Mouse (Mus musculus) liver, postnatal 0 days (tissue): Measurements from ENCODE around the gene Strc. TPM values are rescaled to one million over a fixed set of nuclear protein-coding genes. Genes with fewer than 3 reads are reported as not detected.
A peak's percentile ranks its signal among the peaks of the same experiment; 100 is the strongest.

ENCODE experiments used
- ATAC-seq: fragments of 200-750 bp; cut with Nextera tagmentation; 2 replicates; pipeline ENCODE4 v1.8.0; 2017; ENCODE audit warnings: mild to moderate bottlenecking, moderate library complexity
- DNase-seq: peaks from one replicate; pipeline ENCODE4 v3.0.0-alpha.2; 2016
- H3K27ac ChIP-seq: fragments of 300-500 bp; sonication (generic); 2 replicates; pipeline ENCODE4 v1.5.1; 2014; ENCODE audit warnings: antibody characterized with exemption, moderate library complexity, mild to moderate bottlenecking, low read depth
- H3K27me3 ChIP-seq: fragments of 300-500 bp; sonication (generic); 2 replicates; pipeline ENCODE4 v1.6.1; 2014; ENCODE audit warnings: low read length, control low read depth, mixed read lengths; ENCODE audit not compliant: insufficient read depth
- H3K36me3 ChIP-seq: fragments of 300-500 bp; sonication (generic); replicated peaks from 2 replicates; pipeline ENCODE4 v1.6.1; 2014; ENCODE audit warnings: mild to moderate bottlenecking, control low read depth, low read length, moderate library complexity, mixed read lengths; ENCODE audit not compliant: insufficient read depth
- H3K4me1 ChIP-seq: fragments of 300-500 bp; sonication (generic); 2 replicates; pipeline ENCODE4 v1.6.1; 2014; ENCODE audit warnings: antibody characterized with exemption, mild to moderate bottlenecking, control low read depth; ENCODE audit not compliant: insufficient read depth
- H3K4me2 ChIP-seq: fragments of 300-500 bp; sonication (generic); 2 replicates; pipeline ENCODE4 v1.6.1; 2014; ENCODE audit warnings: low read depth, mild to moderate bottlenecking, low read length, moderate library complexity, mixed read lengths
- H3K4me3 ChIP-seq: fragments of 300-500 bp; sonication (generic); 2 replicates; pipeline ENCODE4 v1.5.1; 2014; ENCODE audit warnings: low read depth, low read length
- H3K9ac ChIP-seq: fragments of 300-500 bp; sonication (generic); replicated peaks from 2 replicates; pipeline ENCODE4 v1.6.1; 2014; ENCODE audit warnings: mild to moderate bottlenecking, moderate library complexity
- H3K9me3 ChIP-seq: fragments of 300-500 bp; sonication (generic); 2 replicates; pipeline ENCODE4 v1.6.1; 2016; ENCODE audit warnings: mild to moderate bottlenecking, control low read depth, low read length, mixed read lengths
- CTCF ChIP-seq: sonication (generic); IDR thresholded peaks from 2 replicates; pipeline ENCODE4 v1.5.1; 2016; ENCODE audit warnings: antibody characterized with exemption, low read depth
- EP300 ChIP-seq: IDR thresholded peaks from 2 replicates; pipeline ENCODE4 v1.6.1; 2016; ENCODE audit warnings: antibody characterized with exemption, low read depth, mild to moderate bottlenecking
- WGBS: fragments of 180-500 bp; shearing (Covaris S2); extraction: QIAGEN DNeasy Blood & Tissue Kit; methylation state at CpG from one replicate; pipeline ENCODE4 v1.1.7; 2014; ENCODE audit not compliant: insufficient replicate concordance; 5-methylcytosine and 5-hydroxymethylcytosine counted together
- polyA plus RNA-seq: library from polyadenylated mRNA; unstranded; fragments of >200 nt; fragmentation: Nextera tagmentation; extraction: Ambion mirVana; gene quantifications from 2 replicates; pipeline ENCODE4 v1.2.1, GENCODE M21; 2015

Gene Strc
- polyA plus RNA-seq, 1 experiment from 2014 or later: not detected

GRCm38 (mm10) chr2:121339057-121339456 lies 47.9 kb downstream of the Strc start:
- Histone ChIP-seq H3K27me3 (no peaks in the 10 kb centered on the region), H3K4me1 (no peaks in the 10 kb centered on the region), H3K4me2 (no peak overlapping the region), H3K4me3 (no peak overlapping the region), H3K36me3 (no peaks in the 10 kb centered on the region), H3K27ac (no peak overlapping the region), H3K9ac (no peak overlapping the region), H3K9me3 (no peaks in the 10 kb centered on the region)
- no peak for TF ChIP-seq EP300
- TF ChIP-seq CTCF: peak; percentile 43
- DNase-seq (no peak), ATAC-seq (no peak)

DNA sequence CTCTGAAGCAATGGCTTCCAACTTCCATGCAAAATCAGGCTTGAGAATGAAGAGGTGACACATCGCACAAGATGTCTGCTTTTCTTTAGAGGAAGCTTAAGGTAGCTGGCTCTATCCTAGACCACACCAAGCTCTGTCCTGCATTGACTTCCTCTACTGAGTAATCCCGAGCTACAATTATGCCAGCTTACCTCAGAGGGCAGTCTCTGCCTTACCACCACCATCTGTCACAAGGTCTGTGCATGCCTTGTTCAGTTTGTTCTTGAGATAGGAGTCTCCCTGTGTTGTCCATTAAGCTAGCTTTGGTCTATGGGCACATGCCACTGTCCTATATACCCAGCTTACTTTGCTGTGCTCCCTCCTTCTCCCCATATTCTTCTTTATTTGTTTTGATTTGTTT lies 57.5 kb downstream of the Strc start:
- no peak for TF ChIP-seq CTCF
- TF ChIP-seq EP300: no peak
- H3K36me3 ChIP-seq: no peaks in the 10 kb centered on the region
- H3K27me3 ChIP-seq: no peaks in the 10 kb centered on the region
- DNase-seq (no peak), ATAC-seq (no peak)
- no peak overlapping the region for H3K27ac ChIP-seq
- H3K4me1 ChIP-seq: no peaks in the 10 kb centered on the region
- H3K4me3 ChIP-seq: no peak overlapping the region
- no peak overlapping the region for H3K9ac ChIP-seq
- H3K9me3 ChIP-seq: no peaks in the 10 kb centered on the region
- no peak overlapping the region for H3K4me2 ChIP-seq
- WGBS: 78% methylated on average over 2 of the region's 2 CpGs

- Histone ChIP-seq H3K9ac (no peak overlapping the region), H3K27me3 (no peaks in the 10 kb centered on the region), H3K36me3 (no peaks in the 10 kb centered on the region), H3K27ac (no peak overlapping the region), H3K4me2 (no peak overlapping the region), H3K9me3 (no peaks in the 10 kb centered on the region), H3K4me1 (no peaks in the 10 kb centered on the region), H3K4me3 (no peak overlapping the region)
- TF ChIP-seq EP300 (no peak), CTCF (no peak)
- 74% methylated on average over 10 of the region's 10 CpGs for WGBS
- no peak for DNase-seq
- ATAC-seq: no peak
Measured at GRCm38 (mm10) chr2:121323693-121324470, 63.1 kb downstream of the Strc start.

DNA sequence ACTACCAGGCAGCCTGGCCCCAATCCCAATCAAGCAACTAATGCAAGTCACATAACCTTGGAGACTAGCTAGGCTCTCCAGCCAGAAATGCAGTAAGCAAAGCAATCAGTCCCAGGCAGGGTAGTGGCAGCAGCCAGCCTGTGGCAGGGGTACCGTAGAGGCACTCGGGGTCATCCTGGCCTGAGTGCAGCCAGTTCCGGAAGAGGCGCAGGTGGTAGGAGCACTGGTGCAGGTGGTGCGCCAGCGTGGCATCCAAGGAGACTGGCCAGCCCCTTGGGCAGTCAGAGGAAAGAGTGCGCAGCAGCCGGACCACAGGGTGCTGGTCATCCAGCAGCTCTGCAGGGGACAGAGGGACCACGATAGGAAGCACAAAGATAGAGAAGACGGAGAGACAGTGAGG lies 63.9 kb downstream of the Strc start:
- no peak overlapping the region for H3K4me3 ChIP-seq
- H3K4me2 ChIP-seq: no peak overlapping the region
- no peak overlapping the region for H3K27ac ChIP-seq
- no peaks in the 10 kb centered on the region for H3K4me1 ChIP-seq
- no peaks in the 10 kb centered on the region for H3K36me3 ChIP-seq
- ATAC-seq: no peak
- H3K9me3 ChIP-seq: no peaks in the 10 kb centered on the region
- 88% methylated on average over 10 of the region's 10 CpGs for WGBS
- TF ChIP-seq CTCF: no peak
- no peak for TF ChIP-seq EP300
- no peak overlapping the region for H3K9ac ChIP-seq
- no peak for DNase-seq
- H3K27me3 ChIP-seq: no peaks in the 10 kb centered on the region

GRCm38 (mm10) chr2:121316278-121316677 lies 70.7 kb downstream of the Strc start:
- TF ChIP-seq CTCF (no peak), EP300 (no peak)
- Histone ChIP-seq H3K4me1 (no peaks in the 10 kb centered on the region), H3K4me2 (no peak overlapping the region), H3K27ac (no peak overlapping the region), H3K9me3 (no peaks in the 10 kb centered on the region), H3K36me3 (no peaks in the 10 kb centered on the region), H3K4me3 (no peak overlapping the region), H3K9ac (no peak overlapping the region), H3K27me3 (no peaks in the 10 kb centered on the region)
- 50% methylated on average over 8 of the region's 8 CpGs for WGBS
- DNase-seq (no peak), ATAC-seq (no peak)

Other genes starting within 250 kb of the Strc start
- 5.5 and 7.3 TPM in 2 replicates for gene Adal, start 246.7 kb downstream of the Strc start, polyA plus RNA-seq
- 10.0 and 10.2 TPM in 2 replicates for gene Lcmt2, start 246.5 kb downstream of the Strc start, polyA plus RNA-seq
- gene Tubgcp4, start 216.5 kb downstream of the Strc start, polyA plus RNA-seq: 8.1 and 9.7 TPM in 2 replicates
- 3.9 and 4.4 TPM in 2 replicates for gene Zscan29, start 216.0 kb downstream of the Strc start, polyA plus RNA-seq
- gene Trp53bp1, start 115.8 kb downstream of the Strc start, polyA plus RNA-seq: 4.8 and 5.7 TPM in 2 replicates
- gene Map1a, start 97.6 kb downstream of the Strc start, polyA plus RNA-seq: 0.02 and 0.04 TPM in 2 replicates
- 2.3 and 3.5 TPM in 2 replicates for gene Ppip5k1, start 31.8 kb downstream of the Strc start, polyA plus RNA-seq
- 0.54 and 0.68 TPM in 2 replicates for gene Ckmt1, start 29.5 kb downstream of the Strc start, polyA plus RNA-seq
- 231 and 233 TPM in 2 replicates for gene Pdia3, start 26.6 kb upstream of the Strc start, polyA plus RNA-seq
- 1.5 TPM in 2 replicates for gene Catsper2, start 26.6 kb upstream of the Strc start, polyA plus RNA-seq
- gene Ell3, start 57.1 kb upstream of the Strc start, polyA plus RNA-seq: 1.9 and 2.1 TPM in 2 replicates
- 264 and 266 TPM in 2 replicates for gene Serf2, start 62.0 kb upstream of the Strc start, polyA plus RNA-seq
- 54.3 and 56.0 TPM in 2 replicates for gene Hypk, start 66.1 kb upstream of the Strc start, polyA plus RNA-seq
- not detected in 2 replicates for gene Serinc4, start 69.6 kb upstream of the Strc start, polyA plus RNA-seq
- gene Mfap1b, start 86.9 kb upstream of the Strc start, polyA plus RNA-seq: 13.2 and 13.9 TPM in 2 replicates
- 7.8 and 8.2 TPM in 2 replicates for gene Mfap1a, start 119.5 kb upstream of the Strc start, polyA plus RNA-seq
- gene Wdr76, start 119.6 kb upstream of the Strc start, polyA plus RNA-seq: 4.2 and 5.0 TPM in 2 replicates